Mouse (Mus musculus): ENCODE data around the gene Tsga10ip. TPM values are rescaled to one million over a fixed set of nuclear protein-coding genes. Genes with fewer than 3 reads are reported as not detected.
A peak's percentile ranks its signal among the peaks of the same experiment; 100 is the strongest.
"Not testable (repeated sequence)": the region's sequence is repeated elsewhere in the genome, so short reads cannot be mapped to it uniquely, and the experiment has no call there.

Tsga10ip gene
- total RNA-seq, 2 experiments from 2014 or later: not detected

- DNase-seq (ENCODE audit: low spot score in 2 of 2): no peak
These were observed 11.9 kb downstream of the Tsga10ip start for GRCm38 (mm10) chr19:5390416-5390815.

- no peak for DNase-seq (ENCODE audit: low spot score in 2 of 2)
These were observed 12.7 kb downstream of the Tsga10ip start for GRCm38 (mm10) chr19:5389647-5390046.

- DNase-seq (ENCODE audit: low spot score in 2 of 2): peak; percentile 94 to 97
These were observed 13.6 kb downstream of the Tsga10ip start, which contains the start of gene Sart1 for GRCm38 (mm10) chr19:5388588-5389242. TSS of gene Sart1 (minus strand) at chr19:5388703.

- no peak for DNase-seq (ENCODE audit: low spot score in 2 of 2)
These were observed 14.3 kb downstream of the Tsga10ip start for GRCm38 (mm10) chr19:5388011-5388441.

GRCm38 (mm10) chr19:5384715-5385114 is 17.6 kb downstream of the Tsga10ip start:
- DNase-seq (ENCODE audit: low spot score in 2 of 2): no peak

GRCm38 (mm10) chr19:5383326-5383725 is 19.0 kb downstream of the Tsga10ip start:
- DNase-seq (ENCODE audit: low spot score in 2 of 2): no peak

- no peak for DNase-seq (ENCODE audit: low spot score in 2 of 2)
These were observed 24.9 kb downstream of the Tsga10ip start for GRCm38 (mm10) chr19:5377446-5377845.

GRCm38 (mm10) chr19:5374748-5375147 is 27.6 kb downstream of the Tsga10ip start:
- DNase-seq (ENCODE audit: low spot score in 2 of 2): no peak

- peak in 1 of 2 experiments; percentile 17 for DNase-seq (ENCODE audit: low spot score in 2 of 2)
These were observed 28.1 kb downstream of the Tsga10ip start for GRCm38 (mm10) chr19:5374177-5374576.

- DNase-seq (ENCODE audit: low spot score in 2 of 2): no peak
These were observed 29.6 kb downstream of the Tsga10ip start for GRCm38 (mm10) chr19:5372724-5373123.

- no peak for DNase-seq (ENCODE audit: low spot score in 2 of 2)
These were observed 31.4 kb downstream of the Tsga10ip start for GRCm38 (mm10) chr19:5370932-5371331.

GRCm38 (mm10) chr19:5367455-5367854 is 34.9 kb downstream of the Tsga10ip start:
- DNase-seq (ENCODE audit: low spot score in 2 of 2): no peak

- DNase-seq (ENCODE audit: low spot score in 2 of 2): no peak
These were observed 35.3 kb downstream of the Tsga10ip start, which contains the start of gene Banf1 for GRCm38 (mm10) chr19:5367053-5367359. TSS of gene Banf1 (minus strand) at chr19:5367168.

GRCm38 (mm10) chr19:5366175-5367052 is 35.9 kb downstream of the Tsga10ip start, which contains the start of gene Eif1ad:
TSS of gene Eif1ad (plus strand) at chr19:5366741.
- DNase-seq (ENCODE audit: low spot score in 2 of 2): peak; percentile 91 to 96

- DNase-seq (ENCODE audit: low spot score in 2 of 2): no peak
These were observed 36.6 kb downstream of the Tsga10ip start for GRCm38 (mm10) chr19:5365751-5366150.

GRCm38 (mm10) chr19:5364124-5364523 is 38.2 kb downstream of the Tsga10ip start:
- DNase-seq (ENCODE audit: low spot score in 2 of 2): no peak

GRCm38 (mm10) chr19:5362186-5362585 is 40.1 kb downstream of the Tsga10ip start:
- DNase-seq (ENCODE audit: low spot score in 2 of 2): no peak

- DNase-seq (ENCODE audit: low spot score in 2 of 2): no peak
These were observed 46.2 kb downstream of the Tsga10ip start for GRCm38 (mm10) chr19:5356080-5356479.

GRCm38 (mm10) chr19:5353609-5354008 is 48.7 kb downstream of the Tsga10ip start:
- no peak for DNase-seq (ENCODE audit: low spot score in 2 of 2)

GRCm38 (mm10) chr19:5349502-5349873 is 52.8 kb downstream of the Tsga10ip start, which contains the start of gene Cst6:
TSS of gene Cst6 (minus strand) at chr19:5349574.
- not testable (repeated sequence) for DNase-seq (ENCODE audit: low spot score in 2 of 2)

- DNase-seq (ENCODE audit: low spot score in 2 of 2): peak; percentile 17 to 40
These were observed 53.5 kb downstream of the Tsga10ip start for GRCm38 (mm10) chr19:5348526-5349501.
